Mouse (Mus musculus) embryonic facial prominence, embryonic 15.5 days (tissue): ENCODE measurements around the gene Slc6a6. TPM values are rescaled to one million over a fixed set of nuclear protein-coding genes. Genes with fewer than 3 reads are reported as not detected.
A peak's percentile ranks its signal among the peaks of the same experiment; 100 is the strongest.

Experiments used
- ATAC-seq: fragments of 200-750 bp; cut with Nextera tagmentation; 2 replicates; pipeline ENCODE4 v1.8.0; 2017; ENCODE audit warnings: low read depth, moderate TSS enrichment; ENCODE audit not compliant: insufficient number of reproducible peaks, low FRiP score, low TSS enrichment
- H3K27ac ChIP-seq: fragments of 300-500 bp; sonication (generic); replicated peaks from 2 replicates; pipeline ENCODE4 v1.5.1; 2015; ENCODE audit warnings: mild to moderate bottlenecking, inconsistent platforms
- H3K27me3 ChIP-seq: fragments of 300-500 bp; sonication (generic); 2 replicates; pipeline ENCODE4 v1.6.1; 2015; ENCODE audit warnings: inconsistent platforms
- H3K36me3 ChIP-seq: fragments of 300-500 bp; sonication (generic); 2 replicates; pipeline ENCODE4 v1.6.1; 2015; ENCODE audit warnings: mild to moderate bottlenecking, inconsistent platforms
- H3K4me1 ChIP-seq: fragments of 300-500 bp; sonication (generic); 2 replicates; pipeline ENCODE4 v1.6.1; 2015; ENCODE audit warnings: inconsistent platforms
- H3K4me2 ChIP-seq: fragments of 300-500 bp; sonication (generic); replicated peaks from 2 replicates; pipeline ENCODE4 v1.6.1; 2015; ENCODE audit warnings: mild to moderate bottlenecking, inconsistent platforms
- H3K4me3 ChIP-seq: fragments of 300-500 bp; sonication (generic); replicated peaks from 2 replicates; pipeline ENCODE4 v1.5.1; 2015; ENCODE audit warnings: mild to moderate bottlenecking, inconsistent platforms
- H3K9ac ChIP-seq: fragments of 300-500 bp; sonication (generic); 2 replicates; pipeline ENCODE4 v1.6.1; 2015; ENCODE audit warnings: inconsistent platforms
- H3K9me3 ChIP-seq: fragments of 300-500 bp; sonication (generic); replicated peaks from 2 replicates; pipeline ENCODE4 v1.6.1; 2016; ENCODE audit warnings: inconsistent platforms
- WGBS: fragments of 180-500 bp; shearing (Covaris S2); methylation state at CpG from one replicate; pipeline ENCODE4 v1.1.7; 2015; 5-methylcytosine and 5-hydroxymethylcytosine counted together
- polyA plus RNA-seq: library from polyadenylated mRNA; unstranded; fragments of >200 nt; fragmentation: Nextera tagmentation; extraction: Ambion mirVana; gene quantifications from 2 replicates; pipeline ENCODE4 v1.2.1, GENCODE M21; 2015

Slc6a6 gene
- polyA plus RNA-seq, 1 experiment from 2014 or later = 77.5 TPM

- no peak overlapping the region for H3K4me2 ChIP-seq
- peaks cover 55% of the 10 kb centered on the region for H3K36me3 ChIP-seq
- no peak overlapping the region for H3K9ac ChIP-seq
- H3K4me3 ChIP-seq = no peak overlapping the region
- H3K27me3 ChIP-seq = no peaks in the 10 kb centered on the region
- ATAC-seq = no peak
- H3K9me3 ChIP-seq = no peaks in the 10 kb centered on the region
- H3K27ac ChIP-seq = no peak overlapping the region
- H3K4me1 ChIP-seq = peaks cover 10% of the 10 kb centered on the region
- WGBS = 76% methylated on average over 2 of the region's 2 CpGs
These were observed 19.6 kb downstream of the Slc6a6 start for GRCm38 (mm10) chr6:91703459-91703858.

GRCm38 (mm10) chr6:91704446-91704845, 20.6 kb downstream of the Slc6a6 start:
- peaks cover 56% of the 10 kb centered on the region for H3K36me3 ChIP-seq
- no peaks in the 10 kb centered on the region for H3K9me3 ChIP-seq
- H3K9ac ChIP-seq = no peak overlapping the region
- no peaks in the 10 kb centered on the region for H3K27me3 ChIP-seq
- H3K4me2 ChIP-seq = no peak overlapping the region
- peaks cover 10% of the 10 kb centered on the region for H3K4me1 ChIP-seq
- no peak overlapping the region for H3K4me3 ChIP-seq
- 85% methylated on average over 1 of the region's 1 CpGs for WGBS
- H3K27ac ChIP-seq = no peak overlapping the region
- no peak for ATAC-seq

- H3K27ac ChIP-seq = no peak overlapping the region
- peaks cover 10% of the 10 kb centered on the region for H3K4me1 ChIP-seq
- WGBS = 69% methylated on average over 4 of the region's 4 CpGs
- no peak overlapping the region for H3K9ac ChIP-seq
- no peaks in the 10 kb centered on the region for H3K27me3 ChIP-seq
- H3K4me3 ChIP-seq = no peak overlapping the region
- no peaks in the 10 kb centered on the region for H3K9me3 ChIP-seq
- no peak overlapping the region for H3K4me2 ChIP-seq
- no peak for ATAC-seq
- H3K36me3 ChIP-seq = peaks cover 50% of the 10 kb centered on the region
These were observed 21.8 kb downstream of the Slc6a6 start for GRCm38 (mm10) chr6:91705651-91706050.

- Histone ChIP-seq H3K27me3 (no peaks in the 10 kb centered on the region), H3K4me3 (no peak overlapping the region), H3K4me2 (no peak overlapping the region), H3K9me3 (no peaks in the 10 kb centered on the region), H3K36me3 (peaks cover 45% of the 10 kb centered on the region), H3K9ac (no peak overlapping the region), H3K27ac (0 out of 2 replicates have a peak overlapping the region, but pooled peaks have one; percentile 39), H3K4me1 (peaks cover 11% of the 10 kb centered on the region)
- WGBS = 71% methylated on average over 13 of the region's 13 CpGs
- ATAC-seq = no peak
These were observed 22.4 kb downstream of the Slc6a6 start for GRCm38 (mm10) chr6:91706072-91706776.

GRCm38 (mm10) chr6:91707276-91707885, 23.5 kb downstream of the Slc6a6 start:
- H3K4me3 ChIP-seq = no peak overlapping the region
- peaks cover 21% of the 10 kb centered on the region for H3K4me1 ChIP-seq
- H3K4me2 ChIP-seq = no peak overlapping the region
- 71% methylated on average over 8 of the region's 8 CpGs for WGBS
- H3K36me3 ChIP-seq = peaks cover 42% of the 10 kb centered on the region
- no peak overlapping the region; the same call in 1 of the 2 replicates for H3K27ac ChIP-seq
- H3K9ac ChIP-seq = no peak overlapping the region
- no peaks in the 10 kb centered on the region for H3K27me3 ChIP-seq
- no peaks in the 10 kb centered on the region for H3K9me3 ChIP-seq
- no peak for ATAC-seq

- Histone ChIP-seq H3K9ac (no peak overlapping the region), H3K36me3 (peaks cover 42% of the 10 kb centered on the region), H3K9me3 (no peaks in the 10 kb centered on the region), H3K27ac (no peak overlapping the region; the same call in 1 of the 2 replicates), H3K4me3 (no peak overlapping the region), H3K4me2 (no peak overlapping the region), H3K4me1 (peaks cover 27% of the 10 kb centered on the region), H3K27me3 (no peaks in the 10 kb centered on the region)
- ATAC-seq = peak; percentile 37; the same call in 1 of the 2 replicates
- 76% methylated on average over 11 of the region's 11 CpGs for WGBS
These were observed 24.2 kb downstream of the Slc6a6 start for GRCm38 (mm10) chr6:91707886-91708564.

GRCm38 (mm10) chr6:91708919-91709318, 25.1 kb downstream of the Slc6a6 start:
- no peaks in the 10 kb centered on the region for H3K9me3 ChIP-seq
- H3K9ac ChIP-seq = no peak overlapping the region
- WGBS = 95% methylated on average over 1 of the region's 2 CpGs
- H3K36me3 ChIP-seq = peaks cover 36% of the 10 kb centered on the region
- no peaks in the 10 kb centered on the region for H3K27me3 ChIP-seq
- ATAC-seq = no peak
- H3K4me2 ChIP-seq = no peak overlapping the region
- no peak overlapping the region for H3K4me3 ChIP-seq
- H3K4me1 ChIP-seq = peaks cover 36% of the 10 kb centered on the region
- no peak overlapping the region for H3K27ac ChIP-seq

GRCm38 (mm10) chr6:91710345-91710930, 26.6 kb downstream of the Slc6a6 start:
- WGBS = 61% methylated on average over 6 of the region's 6 CpGs
- no peak for ATAC-seq
- H3K9me3 ChIP-seq = no peaks in the 10 kb centered on the region
- peaks cover 37% of the 10 kb centered on the region for H3K4me1 ChIP-seq
- H3K36me3 ChIP-seq = peaks cover 34% of the 10 kb centered on the region; the same call in 1 of the 2 replicates
- no peak overlapping the region for H3K4me2 ChIP-seq
- no peak overlapping the region for H3K9ac ChIP-seq
- no peak overlapping the region; the same call in 1 of the 2 replicates for H3K27ac ChIP-seq
- no peak overlapping the region for H3K4me3 ChIP-seq
- no peaks in the 10 kb centered on the region for H3K27me3 ChIP-seq

GRCm38 (mm10) chr6:91712097-91712854, 28.4 kb downstream of the Slc6a6 start:
- H3K27ac ChIP-seq = peak overlapping the region; percentile 35; the same call in 1 of the 2 replicates
- no peak for ATAC-seq
- H3K4me1 ChIP-seq = peaks cover 31% of the 10 kb centered on the region
- peaks cover 29% of the 10 kb centered on the region; the same call in 1 of the 2 replicates for H3K36me3 ChIP-seq
- H3K27me3 ChIP-seq = no peaks in the 10 kb centered on the region
- H3K4me3 ChIP-seq = no peak overlapping the region
- no peaks in the 10 kb centered on the region for H3K9me3 ChIP-seq
- no peak overlapping the region for H3K4me2 ChIP-seq
- 36% methylated on average over 4 of the region's 4 CpGs for WGBS
- H3K9ac ChIP-seq = no peak overlapping the region

- no peak overlapping the region for H3K9ac ChIP-seq
These were observed 29.0 kb downstream of the Slc6a6 start for GRCm38 (mm10) chr6:91712855-91713331.

More at GRCm38 (mm10) chr6:91712855-91713331, 29.0 kb downstream of the Slc6a6 start:
- Histone ChIP-seq H3K9me3 (no peaks in the 10 kb centered on the region), H3K27me3 (no peaks in the 10 kb centered on the region), H3K4me1 (peaks cover 29% of the 10 kb centered on the region), H3K4me2 (no peak overlapping the region; the same call in 1 of the 2 replicates), H3K36me3 (peaks cover 25% of the 10 kb centered on the region; the same call in 1 of the 2 replicates), H3K27ac (peak overlapping the region; percentile 35), H3K4me3 (no peak overlapping the region)
- WGBS = 15% methylated on average over 9 of the region's 10 CpGs
- ATAC-seq = peak; percentile 44
